Mouse (Mus musculus) MEL (cell line): ENCODE measurements around the gene Rdh1.
"Not testable (repeated sequence)": the region's sequence is repeated elsewhere in the genome, so short reads cannot be mapped to it uniquely, and the experiment has no call there.

Experiments
- BHLHE40 ChIP-seq: IDR thresholded peaks from 2 replicates; pipeline ENCODE4 v1.6.1; 2012; ENCODE audit warnings: low read depth, mild to moderate bottlenecking, inconsistent platforms, low read length, improper control_type of control experiment, borderline replicate concordance
- CTCF ChIP-seq, 3 experiments: IDR thresholded peaks in 2 of 3; conservative IDR thresholded peaks in 1 of 3; 2 replicates each; pipeline ENCODE4 v1.5.1; 2011 to 2012; ENCODE audit warnings: low read length in 3 of 3, low read depth in 2 of 3, mild to moderate bottlenecking in 2 of 3, improper control_type of control experiment in 1 of 3, inconsistent platforms in 1 of 3, mixed read lengths in 1 of 3, moderate library complexity in 1 of 3; ENCODE audit not compliant: control insufficient read depth in 1 of 3, insufficient read depth in 1 of 3, poor library complexity in 1 of 3, severe bottlenecking in 1 of 3
- ETS1 ChIP-seq: IDR thresholded peaks from 2 replicates; pipeline ENCODE4 v1.6.1; 2012; ENCODE audit warnings: low read depth, mild to moderate bottlenecking, inconsistent platforms, low read length, improper control_type of control experiment, moderate library complexity
- HCFC1 ChIP-seq: IDR thresholded peaks from 2 replicates; pipeline ENCODE4 v1.6.1; 2012; ENCODE audit warnings: low read depth, mild to moderate bottlenecking, inconsistent platforms, low read length, improper control_type of control experiment, moderate library complexity
- NELFE ChIP-seq: IDR thresholded peaks from 2 replicates; pipeline ENCODE4 v1.6.1; 2011; ENCODE audit warnings: low read depth, low read length, improper control_type of control experiment
- POLR2A ChIP-seq, 2 experiments: IDR thresholded peaks; 2 replicates each; pipeline ENCODE4 v1.6.1; 2011 to 2012; ENCODE audit warnings: low read length in 2 of 2, mild to moderate bottlenecking in 2 of 2, control low read depth in 1 of 2, improper control_type of control experiment in 1 of 2, low read depth in 1 of 2, moderate library complexity in 1 of 2; ENCODE audit not compliant: control insufficient read depth in 1 of 2, insufficient read depth in 1 of 2, poor library complexity in 1 of 2
- POLR2AphosphoS5 ChIP-seq: IDR thresholded peaks from 2 replicates; pipeline ENCODE4 v1.6.1; 2012; ENCODE audit warnings: low read depth, borderline replicate concordance, mild to moderate bottlenecking, inconsistent platforms, low read length, moderate library complexity, mixed read lengths
- TAL1 ChIP-seq: IDR thresholded peaks from 2 replicates; pipeline ENCODE4 v1.6.1; 2012; ENCODE audit warnings: mild to moderate bottlenecking, inconsistent platforms, low read length, moderate library complexity, mixed read lengths
- USF1 ChIP-seq: IDR thresholded peaks from 2 replicates; pipeline ENCODE4 v1.6.1; 2014; ENCODE audit warnings: low read depth, mild to moderate bottlenecking, inconsistent platforms, low read length, improper control_type of control experiment, moderate library complexity
- ZMIZ1 ChIP-seq: IDR thresholded peaks from 2 replicates; pipeline ENCODE4 v1.6.1; 2012; ENCODE audit warnings: low read depth, mild to moderate bottlenecking, inconsistent platforms, low read length, improper control_type of control experiment, moderate library complexity
- ZNF384 ChIP-seq: IDR thresholded peaks from 2 replicates; pipeline ENCODE4 v1.6.1; 2012; ENCODE audit warnings: low read depth, mild to moderate bottlenecking, inconsistent platforms, low read length, improper control_type of control experiment

GRCm38 (mm10) chr10:127782321-127782720 is 22.8 kb downstream of the Rdh1 start:
- TF ChIP-seq CTCF (IDR thresholded peaks at IDR 0.05 in 2 of 3, conservative IDR thresholded peaks at IDR 0.05 in 1 of 3; ENCODE audit: control insufficient read depth in 1 of 3, insufficient read depth in 1 of 3, low read depth in 2 of 3, low read length in 3 of 3, poor library complexity in 1 of 3, severe bottlenecking in 1 of 3); NELFE; ZMIZ1; POLR2A (IDR thresholded peaks at IDR 0.05; ENCODE audit: control insufficient read depth in 1 of 2, insufficient read depth in 1 of 2, low read depth in 1 of 2, low read length in 2 of 2, poor library complexity in 1 of 2); HCFC1; BHLHE40; ZNF384; TAL1; ETS1; POLR2AphosphoS5; USF1: not testable (repeated sequence)
